Mouse (Mus musculus) embryonic fibroblast, embryonic 13.5 days (primary cell): ENCODE measurements at regions not wholly inside any gene's neighbourhood (a gene's known extent, or its start where the extent isn't known, plus 50 kb on each side); places are given as distances from the start of the nearest gene placed in this dataset.

Experiments used
- H3K27ac ChIP-seq: 2 replicates; pipeline ENCODE4 v1.5.1; 2012; ENCODE audit warnings: low read length, control low read depth, inconsistent platforms; ENCODE audit not compliant: insufficient read depth
- H3K4me1 ChIP-seq: 2 replicates; pipeline ENCODE4 v1.6.1; 2011; ENCODE audit warnings: low read length; ENCODE audit not compliant: control insufficient read depth, insufficient read depth
- H3K4me3 ChIP-seq: 2 replicates; pipeline ENCODE4 v1.5.1; 2011; ENCODE audit warnings: mild to moderate bottlenecking, control low read depth, low read length; ENCODE audit not compliant: insufficient read depth
- CTCF ChIP-seq: IDR thresholded peaks from 2 replicates; pipeline ENCODE4 v1.5.1; 2011; ENCODE audit warnings: mild to moderate bottlenecking, control low read depth, low read length, moderate library complexity, borderline replicate concordance; ENCODE audit not compliant: insufficient read depth
- POLR2A ChIP-seq: IDR thresholded peaks from 2 replicates; pipeline ENCODE4 v1.6.1; 2011; ENCODE audit warnings: low read depth, mild to moderate bottlenecking, control low read depth, low read length, moderate library complexity

- TF ChIP-seq POLR2A, result no peak
- TF ChIP-seq CTCF, result no peak
- H3K4me1 ChIP-seq, result no peaks in the 10 kb centered on the region
- no peak overlapping the region for H3K27ac ChIP-seq
- H3K4me3 ChIP-seq, result no peak overlapping the region
Observed at GRCm38 (mm10) chr3:50882249-50882733, 342.0 kb upstream of the Noct start.

- no peaks in the 10 kb centered on the region for H3K4me1 ChIP-seq
- H3K4me3 ChIP-seq, result no peak overlapping the region
- no peak overlapping the region for H3K27ac ChIP-seq
- TF ChIP-seq POLR2A, result no peak
- no peak for TF ChIP-seq CTCF
Observed at GRCm38 (mm10) chr3:50886336-50886735, 337.9 kb upstream of the Noct start.

GRCm38 (mm10) chr3:50887002-50887401 is 337.2 kb upstream of the Noct start:
- no peak overlapping the region for H3K27ac ChIP-seq
- TF ChIP-seq CTCF (no peak), POLR2A (no peak)
- no peaks in the 10 kb centered on the region for H3K4me1 ChIP-seq
- no peak overlapping the region for H3K4me3 ChIP-seq

GRCm38 (mm10) chr3:50888571-50889210 is 335.6 kb upstream of the Noct start:
- H3K4me3 ChIP-seq, result no peak overlapping the region
- H3K4me1 ChIP-seq, result no peaks in the 10 kb centered on the region
- TF ChIP-seq POLR2A, result no peak
- no peak overlapping the region for H3K27ac ChIP-seq

GRCm38 (mm10) chr3:50890537-50890936 is 333.7 kb upstream of the Noct start:
- TF ChIP-seq POLR2A (no peak), CTCF (no peak)
- Histone ChIP-seq H3K27ac (no peak overlapping the region), H3K4me3 (no peak overlapping the region), H3K4me1 (no peaks in the 10 kb centered on the region)

GRCm38 (mm10) chr3:50898179-50898578 is 326.1 kb upstream of the Noct start:
- H3K4me1 ChIP-seq, result no peaks in the 10 kb centered on the region
- no peak for TF ChIP-seq POLR2A
- TF ChIP-seq CTCF, result no peak
- no peak overlapping the region for H3K4me3 ChIP-seq
- no peak overlapping the region for H3K27ac ChIP-seq

- Histone ChIP-seq H3K4me1 (no peaks in the 10 kb centered on the region), H3K4me3 (no peak overlapping the region), H3K27ac (no peak overlapping the region)
- TF ChIP-seq POLR2A (no peak), CTCF (no peak)
Observed at GRCm38 (mm10) chr3:50899830-50900350, 324.4 kb upstream of the Noct start.

- no peak for TF ChIP-seq CTCF
- Histone ChIP-seq H3K4me1 (no peaks in the 10 kb centered on the region), H3K27ac (no peak overlapping the region), H3K4me3 (no peak overlapping the region)
Observed at GRCm38 (mm10) chr3:50900566-50900965, 323.7 kb upstream of the Noct start.

GRCm38 (mm10) chr3:50901321-50901720 is 322.9 kb upstream of the Noct start:
- Histone ChIP-seq H3K4me1 (no peaks in the 10 kb centered on the region), H3K4me3 (no peak overlapping the region), H3K27ac (no peak overlapping the region)
- TF ChIP-seq POLR2A (no peak), CTCF (no peak)

GRCm38 (mm10) chr3:50902933-50903332 is 321.3 kb upstream of the Noct start:
- TF ChIP-seq CTCF (no peak), POLR2A (no peak)
- Histone ChIP-seq H3K4me3 (no peak overlapping the region), H3K27ac (no peak overlapping the region), H3K4me1 (no peaks in the 10 kb centered on the region)

- no peak overlapping the region for H3K27ac ChIP-seq
Observed at GRCm38 (mm10) chr3:50904716-50905116, 319.5 kb upstream of the Noct start.

More at GRCm38 (mm10) chr3:50904716-50905116, 319.5 kb upstream of the Noct start:
- TF ChIP-seq POLR2A, result no peak
- TF ChIP-seq CTCF, result no peak
- no peak overlapping the region for H3K4me3 ChIP-seq
- no peaks in the 10 kb centered on the region for H3K4me1 ChIP-seq
